In genomic region chr2:151542323-151543062, GRCm38 (mm10) we compare ENCODE assay signal across 7 mouse cellular contexts. TPM values are rescaled to one million over a fixed set of nuclear protein-coding genes. Genes with fewer than 3 reads are reported as not detected.
DNase-seq lines count a peak whose midpoint lies in the region; ATAC-seq and TF ChIP-seq lines count a peak whose summit lies in the region.

TSS of gene Fkbp1a (plus strand) at chr2:151542483.

- no peaks in the 10 kb centered on the region for H3K27me3 ChIP-seq in intestine, postnatal 0 days (replicated peaks; ENCODE audit: control insufficient read depth, insufficient read depth, low read length)
- no peaks in the 10 kb centered on the region for H3K27me3 ChIP-seq in midbrain, embryonic 12.5 days
- H3K27me3 ChIP-seq in small intestine, adult 2 months (ENCODE audit: control insufficient read depth, insufficient read depth, low read length) = no peaks in the 10 kb centered on the region

- DNase-seq in adrenal gland, adult 18-20 months (ENCODE audit: low spot score in 2 of 2) = peak; percentile 96 to 98
- peak; percentile 95 for DNase-seq in embryo, embryonic 10.5 days (ENCODE audit: low spot score)
- no peak for DNase-seq in gonadal fat pad, adult 2 months (ENCODE audit: low read depth)
- DNase-seq in left cerebral cortex, postnatal 4 days = peak; percentile 98

- ATAC-seq in intestine, postnatal 0 days = peak; percentile 96
- ATAC-seq in midbrain, embryonic 12.5 days (ENCODE audit: low FRiP score, low read depth) = peak; percentile 96

- peaks cover 16% of the 10 kb centered on the region; the same call in 1 of the 2 replicates for H3K36me3 ChIP-seq in intestine, postnatal 0 days (ENCODE audit: control insufficient read depth, insufficient read depth)
- peaks cover 29% of the 10 kb centered on the region for H3K36me3 ChIP-seq in midbrain, embryonic 12.5 days
- peaks cover 9% of the 10 kb centered on the region; the same call in 1 of the 2 replicates for H3K36me3 ChIP-seq in small intestine, adult 2 months (ENCODE audit: control insufficient read depth, insufficient read depth, low read length)

- intact Hi-C loops in left cerebral cortex, postnatal 4 days (cut with DNase I) = no loop called here

- WGBS in intestine, postnatal 0 days = under 1% methylated on average over 89 of the region's 93 CpGs
- WGBS in midbrain, embryonic 12.5 days = under 1% methylated on average over 65 of the region's 93 CpGs
- 1% methylated on average over 86 of the region's 93 CpGs for WGBS in small intestine, adult 2 months

- no peaks in the 10 kb centered on the region for H3K9me3 ChIP-seq in intestine, postnatal 0 days (ENCODE audit: control insufficient read depth)
- no peaks in the 10 kb centered on the region for H3K9me3 ChIP-seq in midbrain, embryonic 12.5 days

- peaks cover 10% of the 10 kb centered on the region for H3K4me1 ChIP-seq in intestine, postnatal 0 days (replicated peaks; ENCODE audit: control insufficient read depth, insufficient read depth, low read length)
- peaks cover 36% of the 10 kb centered on the region for H3K4me1 ChIP-seq in midbrain, embryonic 12.5 days
- peaks cover 21% of the 10 kb centered on the region; the same call in 1 of the 2 replicates for H3K4me1 ChIP-seq in small intestine, adult 2 months (ENCODE audit: control insufficient read depth, insufficient read depth, insufficient read length, low read length)

- H3K4me3 ChIP-seq in intestine, postnatal 0 days (ENCODE audit: low read depth, low read length) = peak within 1 kb of the TSS; percentile 62
- H3K4me3 ChIP-seq in midbrain, embryonic 12.5 days = peak within 1 kb of the TSS; percentile 99
- H3K4me3 ChIP-seq in small intestine, adult 2 months (ENCODE audit: low read depth, low read length) = peak within 1 kb of the TSS; percentile 100

- TF ChIP-seq CTCF in intestine, postnatal 0 days (IDR thresholded peaks at IDR 0.05; ENCODE audit: low read depth) = peak; percentile 37; the same call in 1 of the 2 replicates
- no peak for TF ChIP-seq CTCF in small intestine, adult 2 months (IDR thresholded peaks at IDR 0.05; ENCODE audit: extremely low read depth, insufficient read length, insufficient replicate concordance, low read depth, low read length)

- H3K9ac ChIP-seq in intestine, postnatal 0 days (ENCODE audit: low read depth, low read length) = peak within 1 kb of the TSS; percentile 75
- H3K9ac ChIP-seq in midbrain, embryonic 12.5 days (replicated peaks) = peak within 1 kb of the TSS; percentile 97

- H3K27ac ChIP-seq in intestine, postnatal 0 days (ENCODE audit: low read depth, low read length) = peak within 1 kb of the TSS; percentile 80
- H3K27ac ChIP-seq in midbrain, embryonic 12.5 days (replicated peaks) = peak within 1 kb of the TSS; percentile 91
- peak within 1 kb of the TSS; percentile 93 for H3K27ac ChIP-seq in small intestine, adult 2 months (ENCODE audit: insufficient read depth, low read depth, low read length)

- TF ChIP-seq POLR2A in small intestine, adult 2 months (IDR thresholded peaks at IDR 0.05; ENCODE audit: low read depth, low read length) = peak; percentile 50

- H3K4me2 ChIP-seq in intestine, postnatal 0 days (replicated peaks; ENCODE audit: low read depth) = peak within 1 kb of the TSS; percentile 80
- H3K4me2 ChIP-seq in midbrain, embryonic 12.5 days (replicated peaks) = peak within 1 kb of the TSS; percentile 85

RNA-seq across cellular contexts. Expression of gene Fkbp1a, which starts in this region (rescaled TPM):
- 100 to 1,000 TPM; 257 to 301 TPM for total RNA-seq in adrenal gland, adult 18-20 months (2021)
- 139 and 154 TPM in 2 replicates for polyA plus RNA-seq in gonadal fat pad, adult 2 months (2012; rRNA removed)
- 370 and 377 TPM in 2 replicates for polyA plus RNA-seq in intestine, postnatal 0 days (2015; fragmentation: Nextera tagmentation; extraction: Ambion mirVana)
- total RNA-seq in left cerebral cortex, postnatal 4 days (2021) = 100 to 1,000 TPM; 481 to 486 TPM
- polyA plus RNA-seq in midbrain, embryonic 12.5 days (2016; fragmentation: Nextera tagmentation; extraction: Ambion mirVana) = 500 and 503 TPM in 2 replicates
- 30.6 and 65.0 TPM in 2 replicates for polyA plus RNA-seq in small intestine, adult 2 months (2012; rRNA removed)
